Mouse (Mus musculus) cerebellum, adult 2 months (tissue): Measurements from ENCODE around the gene Xndc1.
"Not testable (repeated sequence)": the region's sequence is repeated elsewhere in the genome, so short reads cannot be mapped to it uniquely, and the experiment has no call there.

ENCODE experiments used
- CTCF ChIP-seq: fragments of 200-500 bp; IDR thresholded peaks from 2 replicates; pipeline ENCODE4 v1.5.1; 2011; ENCODE audit warnings: low read depth, mild to moderate bottlenecking, control low read depth, low read length, moderate library complexity, borderline replicate concordance; ENCODE audit not compliant: insufficient read depth
- POLR2A ChIP-seq: fragments of 200-500 bp; IDR thresholded peaks from 2 replicates; pipeline ENCODE4 v1.6.1; 2011; ENCODE audit warnings: low read length, control low read depth, borderline replicate concordance; ENCODE audit not compliant: insufficient read depth

DNA sequence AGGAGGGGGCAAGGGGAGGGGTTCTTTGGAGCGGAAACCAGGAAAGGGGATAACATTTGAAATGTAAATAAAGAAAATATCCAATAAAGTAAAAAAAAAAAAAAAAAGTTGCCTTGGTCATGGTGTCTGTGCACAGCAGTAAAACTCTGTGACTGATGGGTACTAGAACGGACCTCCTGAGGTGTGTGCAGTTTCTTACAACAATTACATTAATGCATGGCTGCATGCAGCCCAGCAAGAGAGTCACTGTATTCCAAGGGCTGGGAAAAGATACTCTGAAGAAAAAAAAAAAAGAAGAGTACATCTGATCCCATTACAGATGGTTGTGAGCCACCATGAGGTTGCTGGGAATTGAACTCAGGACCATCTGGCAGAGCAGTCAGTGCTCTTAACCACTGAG is 44.4 kb upstream of the Xndc1 start:
- not testable (repeated sequence) for TF ChIP-seq POLR2A, CTCF
